Mouse (Mus musculus) midbrain, embryonic 16.5 days (tissue): ENCODE results near the gene Mccc2. TPM values are rescaled to one million over a fixed set of nuclear protein-coding genes. Genes with fewer than 3 reads are reported as not detected.

ENCODE experiments used
- ATAC-seq: fragments of 200-750 bp; cut with Nextera tagmentation; 2 replicates; pipeline ENCODE4 v1.8.0; 2017; ENCODE audit warnings: moderate TSS enrichment
- H3K27ac ChIP-seq: fragments of 300-500 bp; sonication (generic); 2 replicates; pipeline ENCODE4 v1.5.1; 2014; ENCODE audit warnings: mild to moderate bottlenecking, low read length, mixed read lengths
- H3K27me3 ChIP-seq: fragments of 300-500 bp; sonication (generic); 2 replicates; pipeline ENCODE4 v1.6.1; 2014; ENCODE audit warnings: low read depth, low read length, mixed read lengths; ENCODE audit not compliant: control insufficient read depth, insufficient read depth
- H3K36me3 ChIP-seq: fragments of 300-500 bp; sonication (generic); 2 replicates; pipeline ENCODE4 v1.6.1; 2014; ENCODE audit warnings: mild to moderate bottlenecking, low read length, moderate library complexity, mixed read lengths; ENCODE audit not compliant: control insufficient read depth, insufficient read depth
- H3K4me1 ChIP-seq: fragments of 300-500 bp; sonication (generic); 2 replicates; pipeline ENCODE4 v1.6.1; 2014; ENCODE audit warnings: mild to moderate bottlenecking, low read length, mixed read lengths; ENCODE audit not compliant: control insufficient read depth, insufficient read depth
- H3K4me2 ChIP-seq: fragments of 300-500 bp; sonication (generic); 2 replicates; pipeline ENCODE4 v1.6.1; 2014; ENCODE audit warnings: mild to moderate bottlenecking, low read length, mixed read lengths
- H3K4me3 ChIP-seq: fragments of 300-500 bp; sonication (generic); 2 replicates; pipeline ENCODE4 v1.5.1; 2014; ENCODE audit warnings: low read depth, mild to moderate bottlenecking, low read length, moderate library complexity, mixed read lengths
- H3K9ac ChIP-seq: fragments of 300-500 bp; sonication (generic); 2 replicates; pipeline ENCODE4 v1.6.1; 2014; ENCODE audit warnings: low read depth, low read length, mixed read lengths
- H3K9me3 ChIP-seq: fragments of 300-500 bp; sonication (generic); replicated peaks from 2 replicates; pipeline ENCODE4 v1.6.1; 2014; ENCODE audit warnings: mild to moderate bottlenecking, low read length, mixed read lengths; ENCODE audit not compliant: control insufficient read depth, poor library complexity, severe bottlenecking
- WGBS: fragments of 180-500 bp; shearing (Covaris S2); extraction: QIAGEN DNeasy Blood & Tissue Kit; methylation state at CpG from one replicate; pipeline ENCODE4 v1.1.7; 2014; 5-methylcytosine and 5-hydroxymethylcytosine counted together
- polyA plus RNA-seq: library from polyadenylated mRNA; unstranded; fragments of >200 nt; fragmentation: Nextera tagmentation; extraction: Ambion mirVana; gene quantifications from 2 replicates; pipeline ENCODE4 v1.2.1, GENCODE M21; 2015

Gene Mccc2
- polyA plus RNA-seq, 1 experiment from 2014 or later: 34.9 TPM

- Histone ChIP-seq H3K27ac (no peak overlapping the region), H3K36me3 (no peaks in the 10 kb centered on the region)
- no peak for ATAC-seq
Observed at GRCm38 (mm10) chr13:99998099-99998498, 17.3 kb downstream of the Mccc2 start.

GRCm38 (mm10) chr13:99989592-99989991, 25.8 kb downstream of the Mccc2 start:
- no peak overlapping the region for H3K4me3 ChIP-seq
- H3K9me3 ChIP-seq: no peaks in the 10 kb centered on the region
- H3K36me3 ChIP-seq: no peaks in the 10 kb centered on the region; the same call in 1 of the 2 replicates
- no peak for ATAC-seq
- H3K4me2 ChIP-seq: no peak overlapping the region
- H3K4me1 ChIP-seq: no peaks in the 10 kb centered on the region
- no peak overlapping the region for H3K27ac ChIP-seq
- H3K27me3 ChIP-seq: no peaks in the 10 kb centered on the region
- 94% methylated on average over 4 of the region's 4 CpGs for WGBS
- no peak overlapping the region for H3K9ac ChIP-seq

More at GRCm38 (mm10) chr13:99998099-99998498, 17.3 kb downstream of the Mccc2 start:
- Histone ChIP-seq H3K4me1 (no peaks in the 10 kb centered on the region), H3K4me3 (no peak overlapping the region), H3K9ac (no peak overlapping the region), H3K9me3 (no peaks in the 10 kb centered on the region), H3K4me2 (no peak overlapping the region), H3K27me3 (no peaks in the 10 kb centered on the region)
- WGBS: 83% methylated on average over 3 of the region's 3 CpGs

- H3K27ac ChIP-seq: no peak overlapping the region
- no peaks in the 10 kb centered on the region for H3K4me1 ChIP-seq
- ATAC-seq: no peak
- no peaks in the 10 kb centered on the region for H3K36me3 ChIP-seq
- no peak overlapping the region for H3K4me3 ChIP-seq
- no peak overlapping the region for H3K4me2 ChIP-seq
- WGBS: 79% methylated on average over 1 of the region's 1 CpGs
- no peak overlapping the region for H3K9ac ChIP-seq
- H3K9me3 ChIP-seq: no peaks in the 10 kb centered on the region
- H3K27me3 ChIP-seq: no peaks in the 10 kb centered on the region
Observed at GRCm38 (mm10) chr13:99983320-99983719, 32.1 kb downstream of the Mccc2 start.

- Histone ChIP-seq H3K4me3 (no peak overlapping the region), H3K9me3 (no peaks in the 10 kb centered on the region), H3K4me2 (no peak overlapping the region), H3K36me3 (0 out of 2 replicates have a peak, but pooled peaks cover 2% of the 10 kb centered on the region), H3K4me1 (no peaks in the 10 kb centered on the region), H3K27ac (no peak overlapping the region), H3K27me3 (no peaks in the 10 kb centered on the region), H3K9ac (no peak overlapping the region)
- no peak for ATAC-seq
- 48% methylated on average over 2 of the region's 2 CpGs for WGBS
Observed at GRCm38 (mm10) chr13:99979406-99979805, 36.0 kb downstream of the Mccc2 start.

- H3K9me3 ChIP-seq: no peaks in the 10 kb centered on the region
- no peaks in the 10 kb centered on the region for H3K4me1 ChIP-seq
- no peak overlapping the region for H3K27ac ChIP-seq
- no peak overlapping the region for H3K4me2 ChIP-seq
- no peaks in the 10 kb centered on the region; the same call in none of the 2 replicates for H3K36me3 ChIP-seq
- H3K9ac ChIP-seq: no peak overlapping the region
- no peaks in the 10 kb centered on the region for H3K27me3 ChIP-seq
- ATAC-seq: no peak
- H3K4me3 ChIP-seq: no peak overlapping the region
- 89% methylated on average over 2 of the region's 5 CpGs for WGBS
Observed at GRCm38 (mm10) chr13:99970089-99970488, 45.4 kb downstream of the Mccc2 start.

GRCm38 (mm10) chr13:99967013-99967678, 48.3 kb downstream of the Mccc2 start:
- WGBS: 63% methylated on average over 11 of the region's 11 CpGs
- Histone ChIP-seq H3K4me1 (no peaks in the 10 kb centered on the region), H3K27ac (peak overlapping the region; percentile 6; the same call in 1 of the 2 replicates), H3K4me2 (no peak overlapping the region), H3K9me3 (no peaks in the 10 kb centered on the region), H3K36me3 (no peaks in the 10 kb centered on the region; the same call in none of the 2 replicates), H3K4me3 (no peak overlapping the region), H3K9ac (no peak overlapping the region), H3K27me3 (no peaks in the 10 kb centered on the region)
- peak; percentile 85 for ATAC-seq

- no peak overlapping the region for H3K27ac ChIP-seq
- no peak overlapping the region for H3K4me3 ChIP-seq
- H3K27me3 ChIP-seq: no peaks in the 10 kb centered on the region
- no peak for ATAC-seq
- WGBS: 56% methylated on average over 6 of the region's 6 CpGs
- H3K4me2 ChIP-seq: no peak overlapping the region
- H3K9me3 ChIP-seq: no peaks in the 10 kb centered on the region
- H3K4me1 ChIP-seq: no peaks in the 10 kb centered on the region
- H3K9ac ChIP-seq: no peak overlapping the region
- no peaks in the 10 kb centered on the region; the same call in 1 of the 2 replicates for H3K36me3 ChIP-seq
Observed at GRCm38 (mm10) chr13:99963814-99964213, 51.6 kb downstream of the Mccc2 start.

- no peaks in the 10 kb centered on the region for H3K27me3 ChIP-seq
- peaks cover 4% of the 10 kb centered on the region for H3K36me3 ChIP-seq
- ATAC-seq: no peak
Observed at GRCm38 (mm10) chr13:99961661-99962060, 53.8 kb downstream of the Mccc2 start.

GRCm38 (mm10) chr13:99955591-99955944, 59.9 kb downstream of the Mccc2 start:
- Histone ChIP-seq H3K9me3 (0 out of 2 replicates have a peak, but pooled peaks cover 2% of the 10 kb centered on the region), H3K27me3 (no peaks in the 10 kb centered on the region), H3K36me3 (peaks cover 7% of the 10 kb centered on the region), H3K4me3 (no peak overlapping the region), H3K4me2 (no peak overlapping the region), H3K27ac (no peak overlapping the region), H3K4me1 (no peaks in the 10 kb centered on the region), H3K9ac (no peak overlapping the region)
- 100% methylated on average over 1 of the region's 1 CpGs for WGBS
- no peak for ATAC-seq

More at GRCm38 (mm10) chr13:99961661-99962060, 53.8 kb downstream of the Mccc2 start:
- 89% methylated on average over 4 of the region's 4 CpGs for WGBS
- Histone ChIP-seq H3K4me2 (no peak overlapping the region), H3K9me3 (0 out of 2 replicates have a peak, but pooled peaks cover under 1% of the 10 kb centered on the region), H3K27ac (no peak overlapping the region), H3K9ac (no peak overlapping the region), H3K4me1 (no peaks in the 10 kb centered on the region), H3K4me3 (no peak overlapping the region)
